Mouse (Mus musculus) embryonic facial prominence, embryonic 11.5 days (tissue): Measurements from ENCODE around the gene Schip1. TPM values are rescaled to one million over a fixed set of nuclear protein-coding genes. Genes with fewer than 3 reads are reported as not detected.

Experiments used
- ATAC-seq: fragments of 200-750 bp; cut with Nextera tagmentation; replicated peaks from 2 replicates; pipeline ENCODE4 v1.8.0; 2017; ENCODE audit warnings: low read depth; ENCODE audit not compliant: insufficient number of reproducible peaks, low FRiP score, low TSS enrichment
- DNase-seq: peaks from one replicate; pipeline ENCODE4 v3.0.0-alpha.2; 2015; ENCODE audit warnings: low spot score
- H3K27ac ChIP-seq: fragments of 300-500 bp; sonication (generic); replicated peaks from 2 replicates; pipeline ENCODE4 v1.5.1; 2014; ENCODE audit warnings: mild to moderate bottlenecking, low read depth, low read length, control low read depth
- H3K27me3 ChIP-seq: fragments of 300-500 bp; sonication (generic); 2 replicates; pipeline ENCODE4 v1.6.1; 2014; ENCODE audit warnings: mild to moderate bottlenecking, low read length, moderate library complexity, mixed read lengths; ENCODE audit not compliant: control insufficient read depth, insufficient read depth
- H3K36me3 ChIP-seq: fragments of 300-500 bp; sonication (generic); replicated peaks from 2 replicates; pipeline ENCODE4 v1.6.1; 2014; ENCODE audit warnings: low read depth, mild to moderate bottlenecking, low read length, moderate library complexity, mixed read lengths; ENCODE audit not compliant: control insufficient read depth, insufficient read depth
- H3K4me1 ChIP-seq: fragments of 300-500 bp; sonication (generic); 2 replicates; pipeline ENCODE4 v1.6.1; 2014; ENCODE audit warnings: low read length, mixed read lengths; ENCODE audit not compliant: control insufficient read depth, insufficient read depth
- H3K4me2 ChIP-seq: fragments of 300-500 bp; sonication (generic); 2 replicates; pipeline ENCODE4 v1.6.1; 2014; ENCODE audit warnings: low read depth, mild to moderate bottlenecking, control low read depth, low read length, moderate library complexity
- H3K4me3 ChIP-seq: fragments of 300-500 bp; sonication (generic); 2 replicates; pipeline ENCODE4 v1.5.1; 2014; ENCODE audit warnings: low read depth, low read length, control low read depth
- H3K9ac ChIP-seq: fragments of 300-500 bp; sonication (generic); replicated peaks from 2 replicates; pipeline ENCODE4 v1.6.1; 2014; ENCODE audit warnings: mild to moderate bottlenecking, control low read depth, low read length
- H3K9me3 ChIP-seq: fragments of 300-500 bp; sonication (generic); replicated peaks from 2 replicates; pipeline ENCODE4 v1.6.1; 2016; ENCODE audit warnings: mild to moderate bottlenecking, low read length, inconsistent platforms, mixed read lengths; ENCODE audit not compliant: control insufficient read depth
- WGBS: fragments of 180-500 bp; shearing (Covaris S2); extraction: QIAGEN DNeasy Blood & Tissue Kit; methylation state at CpG from one replicate; pipeline ENCODE4 v1.1.7; 2014; 5-methylcytosine and 5-hydroxymethylcytosine counted together
- polyA plus RNA-seq: library from polyadenylated mRNA; unstranded; fragments of >200 nt; fragmentation: Nextera tagmentation; extraction: Ambion mirVana; gene quantifications from 2 replicates; pipeline ENCODE4 v1.2.1, GENCODE M21; 2014

Gene Schip1
- polyA plus RNA-seq, 1 experiment from 2014 or later, result 41.7 TPM

- Histone ChIP-seq H3K27me3 (no peaks in the 10 kb centered on the region; the same call in 1 of the 2 replicates), H3K9me3 (no peaks in the 10 kb centered on the region), H3K4me3 (no peak overlapping the region), H3K27ac (no peak overlapping the region), H3K4me1 (peaks cover 3% of the 10 kb centered on the region; the same call in 1 of the 2 replicates), H3K9ac (no peak overlapping the region), H3K36me3 (no peaks in the 10 kb centered on the region), H3K4me2 (no peak overlapping the region)
- DNase-seq, result no peak
- 71% methylated on average over 1 of the region's 1 CpGs for WGBS
- no peak for ATAC-seq
Measured at GRCm38 (mm10) chr3:68487621-68488020, 423.0 kb downstream of the Schip1 start.

GRCm38 (mm10) chr3:68488316-68488715, 423.7 kb downstream of the Schip1 start:
- no peak overlapping the region for H3K9ac ChIP-seq
- no peak overlapping the region for H3K4me3 ChIP-seq
- no peak overlapping the region for H3K4me2 ChIP-seq
- no peak for ATAC-seq
- no peaks in the 10 kb centered on the region; the same call in 1 of the 2 replicates for H3K27me3 ChIP-seq
- H3K27ac ChIP-seq, result no peak overlapping the region
- peaks cover 3% of the 10 kb centered on the region; the same call in 1 of the 2 replicates for H3K4me1 ChIP-seq
- no peaks in the 10 kb centered on the region for H3K9me3 ChIP-seq
- 41% methylated on average over 5 of the region's 5 CpGs for WGBS
- no peaks in the 10 kb centered on the region for H3K36me3 ChIP-seq
- DNase-seq, result peak; percentile 54

- peaks cover 3% of the 10 kb centered on the region; the same call in 1 of the 2 replicates for H3K4me1 ChIP-seq
Measured at GRCm38 (mm10) chr3:68491516-68491915, 426.9 kb downstream of the Schip1 start.

GRCm38 (mm10) chr3:68492066-68492465, 427.5 kb downstream of the Schip1 start:
- H3K27me3 ChIP-seq, result no peaks in the 10 kb centered on the region; the same call in 1 of the 2 replicates
- no peak overlapping the region for H3K9ac ChIP-seq
- H3K4me2 ChIP-seq, result no peak overlapping the region
- DNase-seq, result no peak
- H3K4me3 ChIP-seq, result no peak overlapping the region
- no peak for ATAC-seq
- H3K36me3 ChIP-seq, result no peaks in the 10 kb centered on the region
- H3K27ac ChIP-seq, result no peak overlapping the region
- no peaks in the 10 kb centered on the region for H3K9me3 ChIP-seq
- WGBS, result 57% methylated on average over 1 of the region's 1 CpGs
- peaks cover 3% of the 10 kb centered on the region; the same call in 1 of the 2 replicates for H3K4me1 ChIP-seq

More at GRCm38 (mm10) chr3:68491516-68491915, 426.9 kb downstream of the Schip1 start:
- Histone ChIP-seq H3K4me2 (no peak overlapping the region), H3K4me3 (no peak overlapping the region), H3K36me3 (no peaks in the 10 kb centered on the region), H3K27ac (no peak overlapping the region), H3K27me3 (no peaks in the 10 kb centered on the region; the same call in 1 of the 2 replicates), H3K9ac (no peak overlapping the region), H3K9me3 (no peaks in the 10 kb centered on the region)
- DNase-seq (no peak), ATAC-seq (no peak)
- 58% methylated on average over 6 of the region's 6 CpGs for WGBS

- peak; percentile 36 for DNase-seq
- 11% methylated on average over 3 of the region's 3 CpGs for WGBS
- H3K4me1 ChIP-seq, result peaks cover 3% of the 10 kb centered on the region; the same call in 1 of the 2 replicates
Measured at GRCm38 (mm10) chr3:68492513-68492912, 427.9 kb downstream of the Schip1 start.

GRCm38 (mm10) chr3:68493170-68493585, 428.6 kb downstream of the Schip1 start:
- DNase-seq (peak; percentile 66), ATAC-seq (peak; percentile 9)
- Histone ChIP-seq H3K9ac (peak overlapping the region; percentile 60), H3K36me3 (no peaks in the 10 kb centered on the region), H3K27me3 (no peaks in the 10 kb centered on the region; the same call in 1 of the 2 replicates), H3K9me3 (no peaks in the 10 kb centered on the region), H3K4me3 (peak overlapping the region; percentile 54), H3K27ac (peak overlapping the region; percentile 61), H3K4me1 (no peaks in the 10 kb centered on the region), H3K4me2 (peak overlapping the region; percentile 97)
- WGBS, result 1% methylated on average over 12 of the region's 12 CpGs

More at GRCm38 (mm10) chr3:68492513-68492912, 427.9 kb downstream of the Schip1 start:
- ATAC-seq, result no peak
- no peaks in the 10 kb centered on the region for H3K9me3 ChIP-seq
- no peak overlapping the region; the same call in 1 of the 2 replicates for H3K4me2 ChIP-seq
- H3K9ac ChIP-seq, result no peak overlapping the region
- no peak overlapping the region for H3K27ac ChIP-seq
- no peak overlapping the region for H3K4me3 ChIP-seq
- H3K27me3 ChIP-seq, result no peaks in the 10 kb centered on the region; the same call in 1 of the 2 replicates
- no peaks in the 10 kb centered on the region for H3K36me3 ChIP-seq

GRCm38 (mm10) chr3:68493586-68494295, 429.1 kb downstream of the Schip1 start:
- ATAC-seq (peak; percentile 77), DNase-seq (peak; percentile 88)
- Histone ChIP-seq H3K27me3 (no peaks in the 10 kb centered on the region; the same call in 1 of the 2 replicates), H3K4me2 (peak overlapping the region; percentile 97), H3K9ac (peak overlapping the region; percentile 60), H3K9me3 (no peaks in the 10 kb centered on the region), H3K36me3 (no peaks in the 10 kb centered on the region), H3K27ac (peak overlapping the region; percentile 61), H3K4me1 (no peaks in the 10 kb centered on the region), H3K4me3 (peak overlapping the region; percentile 54)
- under 1% methylated on average over 66 of the region's 70 CpGs for WGBS
